Mouse (Mus musculus): ENCODE measurements at regions not wholly inside any gene's neighbourhood (a gene's known extent, or its start where the extent isn't known, plus 50 kb on each side); places are given as distances from the start of the nearest gene placed in this dataset.

GRCm38 (mm10) chr3:60320213-60320936 lies 152.3 kb upstream of the Mbnl1 start:
- Histone ChIP-seq H3K27ac (ENCODE audit: insufficient read depth, low read length) (no peak overlapping the region), H3K27me3 (ENCODE audit: control insufficient read depth, insufficient read depth, low read length) (no peaks in the 10 kb centered on the region), H3K4me1 (ENCODE audit: control insufficient read depth, insufficient read depth, low read length) (no peaks in the 10 kb centered on the region), H3K4me3 (replicated peaks; ENCODE audit: insufficient read depth, low read depth, low read length) (no peak overlapping the region)
- no peak for DNase-seq
- WGBS, result 18% methylated on average over 1 of the region's 1 CpGs
- no peak for TF ChIP-seq CTCF (IDR thresholded peaks at IDR 0.05; ENCODE audit: borderline replicate concordance, insufficient read depth, low read depth, low read length)

- Histone ChIP-seq H3K4me3 (replicated peaks; ENCODE audit: insufficient read depth, low read depth, low read length) (no peak overlapping the region), H3K27ac (ENCODE audit: insufficient read depth, low read length) (no peak overlapping the region), H3K27me3 (ENCODE audit: control insufficient read depth, insufficient read depth, low read length) (no peaks in the 10 kb centered on the region), H3K4me1 (ENCODE audit: control insufficient read depth, insufficient read depth, low read length) (no peaks in the 10 kb centered on the region)
- TF ChIP-seq CTCF (IDR thresholded peaks at IDR 0.05; ENCODE audit: borderline replicate concordance, insufficient read depth, low read depth, low read length), result no peak
- no peak for TF ChIP-seq POLR2A (IDR thresholded peaks at IDR 0.05; ENCODE audit: borderline replicate concordance, insufficient read depth, low read length)
- DNase-seq, result no peak
Observed at GRCm38 (mm10) chr3:60323514-60323913, 149.1 kb upstream of the Mbnl1 start.

- TF ChIP-seq CTCF (IDR thresholded peaks at IDR 0.05; ENCODE audit: borderline replicate concordance, insufficient read depth, low read depth, low read length) (no peak), POLR2A (IDR thresholded peaks at IDR 0.05; ENCODE audit: borderline replicate concordance, insufficient read depth, low read length) (no peak)
- Histone ChIP-seq H3K4me1 (ENCODE audit: control insufficient read depth, insufficient read depth, low read length) (no peaks in the 10 kb centered on the region), H3K4me3 (replicated peaks; ENCODE audit: insufficient read depth, low read depth, low read length) (no peak overlapping the region), H3K27me3 (ENCODE audit: control insufficient read depth, insufficient read depth, low read length) (no peaks in the 10 kb centered on the region), H3K27ac (ENCODE audit: insufficient read depth, low read length) (no peak overlapping the region)
- no peak for DNase-seq
Observed at GRCm38 (mm10) chr3:60324416-60324815, 148.2 kb upstream of the Mbnl1 start.

GRCm38 (mm10) chr3:60324969-60325368 lies 147.7 kb upstream of the Mbnl1 start:
- TF ChIP-seq CTCF (IDR thresholded peaks at IDR 0.05; ENCODE audit: borderline replicate concordance, insufficient read depth, low read depth, low read length) (no peak), POLR2A (IDR thresholded peaks at IDR 0.05; ENCODE audit: borderline replicate concordance, insufficient read depth, low read length) (no peak)
- H3K4me3 ChIP-seq (replicated peaks; ENCODE audit: insufficient read depth, low read depth, low read length), result no peak overlapping the region
- no peak for DNase-seq
- no peaks in the 10 kb centered on the region for H3K27me3 ChIP-seq (ENCODE audit: control insufficient read depth, insufficient read depth, low read length)
- H3K27ac ChIP-seq (ENCODE audit: insufficient read depth, low read length), result no peak overlapping the region
- no peaks in the 10 kb centered on the region for H3K4me1 ChIP-seq (ENCODE audit: control insufficient read depth, insufficient read depth, low read length)

GRCm38 (mm10) chr3:60332460-60332859 lies 140.2 kb upstream of the Mbnl1 start:
- no peak for DNase-seq
- no peak overlapping the region for H3K4me3 ChIP-seq (replicated peaks; ENCODE audit: insufficient read depth, low read depth, low read length)
- TF ChIP-seq CTCF (IDR thresholded peaks at IDR 0.05; ENCODE audit: borderline replicate concordance, insufficient read depth, low read depth, low read length) (no peak), POLR2A (IDR thresholded peaks at IDR 0.05; ENCODE audit: borderline replicate concordance, insufficient read depth, low read length) (no peak)
- H3K27ac ChIP-seq (ENCODE audit: insufficient read depth, low read length), result no peak overlapping the region
- no peaks in the 10 kb centered on the region for H3K4me1 ChIP-seq (ENCODE audit: control insufficient read depth, insufficient read depth, low read length)
- no peaks in the 10 kb centered on the region for H3K27me3 ChIP-seq (ENCODE audit: control insufficient read depth, insufficient read depth, low read length)

- Histone ChIP-seq H3K4me1 (ENCODE audit: control insufficient read depth, insufficient read depth, low read length) (no peaks in the 10 kb centered on the region), H3K4me3 (replicated peaks; ENCODE audit: insufficient read depth, low read depth, low read length) (no peak overlapping the region), H3K27ac (ENCODE audit: insufficient read depth, low read length) (no peak overlapping the region), H3K27me3 (ENCODE audit: control insufficient read depth, insufficient read depth, low read length) (no peaks in the 10 kb centered on the region)
- no peak for DNase-seq
- WGBS, result 85% methylated on average over 2 of the region's 2 CpGs
- TF ChIP-seq POLR2A (IDR thresholded peaks at IDR 0.05; ENCODE audit: borderline replicate concordance, insufficient read depth, low read length), result no peak
- TF ChIP-seq CTCF (IDR thresholded peaks at IDR 0.05; ENCODE audit: borderline replicate concordance, insufficient read depth, low read depth, low read length), result no peak
Observed at GRCm38 (mm10) chr3:60333669-60334068, 139.0 kb upstream of the Mbnl1 start.

- 89% methylated on average over 2 of the region's 2 CpGs for WGBS
- TF ChIP-seq POLR2A (IDR thresholded peaks at IDR 0.05; ENCODE audit: borderline replicate concordance, insufficient read depth, low read length), result no peak
- no peak for TF ChIP-seq CTCF (IDR thresholded peaks at IDR 0.05; ENCODE audit: borderline replicate concordance, insufficient read depth, low read depth, low read length)
- no peak overlapping the region for H3K27ac ChIP-seq (ENCODE audit: insufficient read depth, low read length)
Observed at GRCm38 (mm10) chr3:60334133-60334532, 138.5 kb upstream of the Mbnl1 start.

GRCm38 (mm10) chr3:60346390-60346789 lies 126.2 kb upstream of the Mbnl1 start:
- no peak overlapping the region for H3K27ac ChIP-seq (ENCODE audit: insufficient read depth, low read length)
- TF ChIP-seq CTCF (IDR thresholded peaks at IDR 0.05; ENCODE audit: borderline replicate concordance, insufficient read depth, low read depth, low read length) (no peak), POLR2A (IDR thresholded peaks at IDR 0.05; ENCODE audit: borderline replicate concordance, insufficient read depth, low read length) (no peak)
- H3K27me3 ChIP-seq (ENCODE audit: control insufficient read depth, insufficient read depth, low read length), result no peaks in the 10 kb centered on the region
- H3K4me1 ChIP-seq (ENCODE audit: control insufficient read depth, insufficient read depth, low read length), result no peaks in the 10 kb centered on the region
- DNase-seq, result no peak
- H3K4me3 ChIP-seq (replicated peaks; ENCODE audit: insufficient read depth, low read depth, low read length), result no peak overlapping the region

More at GRCm38 (mm10) chr3:60334133-60334532, 138.5 kb upstream of the Mbnl1 start:
- Histone ChIP-seq H3K4me3 (replicated peaks; ENCODE audit: insufficient read depth, low read depth, low read length) (no peak overlapping the region), H3K27me3 (ENCODE audit: control insufficient read depth, insufficient read depth, low read length) (no peaks in the 10 kb centered on the region), H3K4me1 (ENCODE audit: control insufficient read depth, insufficient read depth, low read length) (no peaks in the 10 kb centered on the region)
- DNase-seq, result no peak
